ENCODE assay signal across 9 mouse cellular contexts in genomic region chr2:143113859-143114258, GRCm38 (mm10). TPM values are rescaled to one million over a fixed set of nuclear protein-coding genes. Genes with fewer than 3 reads are reported as not detected.
A peak's percentile ranks its signal among the peaks of the same experiment; 100 is the strongest.
DNase-seq lines count a peak whose midpoint lies in the region; ATAC-seq and TF ChIP-seq lines count a peak whose summit lies in the region.
"Had no signal": no experiment of that assay in that cellular context is flagged by ENCODE, and none has a peak within 500 bp of the region (broad histone marks: within the 10 kb centered on the region; RNA-seq: fewer than 3 reads in every experiment).

No protein-coding gene starts in this region.

- DNase-seq in heart, postnatal 10 days = peak; percentile 7 to 28
- DNase-seq in heart, postnatal 4 days = no peak
- DNase-seq in 416B (ENCODE audit: low read depth) (peak; percentile 61), adipocyte (ENCODE audit: low spot score) (peak; percentile 77)
- DNase-seq in forebrain, postnatal 0 days = peak; percentile 86
- DNase-seq in splenic B cell, adult 2 months (ENCODE audit: low read depth, low spot score) = peak; percentile 29
- no peak for DNase-seq in urinary bladder, adult 18-20 months (ENCODE audit: low spot score in 2 of 2)
- no peak for DNase-seq in T-cell, adult 2 months (ENCODE audit: low spot score)

- H3K27me3 ChIP-seq in forebrain, postnatal 0 days (ENCODE audit: insufficient read depth, low read length) = no peaks in the 10 kb centered on the region
- H3K27me3 ChIP-seq in splenic B cell, adult 2 months (ENCODE audit: control insufficient read depth, insufficient read depth, low read length, poor library complexity, severe bottlenecking) = no peaks in the 10 kb centered on the region
- H3K27me3 ChIP-seq: neural tube, embryonic 13.5 days had no signal

- H3K4me3 ChIP-seq in forebrain, postnatal 0 days (ENCODE audit: low read depth, low read length) = no peak overlapping the region
- H3K4me3 ChIP-seq: neural tube, embryonic 13.5 days had no signal

- WGBS in forebrain, postnatal 0 days = 78% methylated on average over 1 of the region's 1 CpGs

- no peaks in the 10 kb centered on the region for H3K9me3 ChIP-seq in forebrain, postnatal 0 days (ENCODE audit: low read length)
- H3K9me3 ChIP-seq: neural tube, embryonic 13.5 days had no signal

- peak; percentile 65 for ATAC-seq in forebrain, postnatal 0 days

- no peak overlapping the region for H3K4me2 ChIP-seq in forebrain, postnatal 0 days (ENCODE audit: low read depth)
- H3K4me2 ChIP-seq: neural tube, embryonic 13.5 days had no signal

- H3K36me3 ChIP-seq in forebrain, postnatal 0 days (ENCODE audit: insufficient read depth) = no peaks in the 10 kb centered on the region
- no peaks in the 10 kb centered on the region for H3K36me3 ChIP-seq in splenic B cell, adult 2 months (ENCODE audit: control insufficient read depth, insufficient read depth, low read length, poor library complexity, severe bottlenecking)
- H3K36me3 ChIP-seq: neural tube, embryonic 13.5 days had no signal

- intact Hi-C loops in heart, postnatal 10 days (cut with DNase I) = loop anchor here (2.0 to 10.0 kb wide), 2 partner anchors 663 to 1341 kb away; no protein-coding TSS in a partner anchor

- no peak overlapping the region for H3K27ac ChIP-seq in forebrain, postnatal 0 days (ENCODE audit: low read depth, low read length)
- H3K27ac ChIP-seq: neural tube, embryonic 13.5 days had no signal

- peak; percentile 75 for TF ChIP-seq CTCF in forebrain, postnatal 0 days (IDR thresholded peaks at IDR 0.05; ENCODE audit: low read depth)

- no peaks in the 10 kb centered on the region; the same call in 1 of the 2 replicates for H3K4me1 ChIP-seq in forebrain, postnatal 0 days (ENCODE audit: insufficient read depth)

- no peak overlapping the region for H3K9ac ChIP-seq in forebrain, postnatal 0 days
- H3K9ac ChIP-seq: neural tube, embryonic 13.5 days had no signal

RNA-seq across cellular contexts. Expression of gene Otor, which starts 35.6 kb away (rescaled TPM):
- total RNA-seq in heart, postnatal 10 days (2021) = not detected
- total RNA-seq in heart, postnatal 4 days (2021) = not detected
- not detected in 2 replicates for total RNA-seq in forebrain, postnatal 0 days (2014; rRNA removed)
- polyA plus RNA-seq in forebrain, postnatal 0 days (2015; fragmentation: Nextera tagmentation; extraction: Ambion mirVana) = 0.15 TPM in 1 of 2 replicates, not detected in the other

RNA-seq across cellular contexts. Expression of gene Snrpb2, which starts 51.0 kb away (rescaled TPM):
- 10 to 100 TPM; 29.7 to 32.5 TPM for total RNA-seq in heart, postnatal 10 days (2021)
- 10 to 100 TPM; 34.9 to 36.4 TPM for total RNA-seq in heart, postnatal 4 days (2021)
- 38.6 and 47.7 TPM in 2 replicates for total RNA-seq in forebrain, postnatal 0 days (2014; rRNA removed)
- polyA plus RNA-seq in forebrain, postnatal 0 days (2015; fragmentation: Nextera tagmentation; extraction: Ambion mirVana) = 59.2 and 83.1 TPM in 2 replicates

Comparison
In these comparisons a context has a peak if more than half of its experiments do, and no peak if none do; other contexts are left out.
1. DNase-seq: peak in heart, postnatal 10 days (2 of 2), 416B (single experiment), adipocyte (single experiment), forebrain, postnatal 0 days (single experiment) and splenic B cell, adult 2 months (single experiment); none in heart, postnatal 4 days (single experiment), urinary bladder, adult 18-20 months (0 of 2) and T-cell, adult 2 months (single experiment).